Mouse (Mus musculus) erythroblast, adult 5-6 weeks (primary cell): ENCODE measurements around the gene Abcc2. TPM values are rescaled to one million over a fixed set of nuclear protein-coding genes. Genes with fewer than 3 reads are reported as not detected.

ENCODE experiments used
- ATAC-seq: replicated peaks from 2 replicates; pipeline ENCODE4 v1.8.0; 2016; ENCODE audit warnings: moderate number of reproducible peaks, mild to moderate bottlenecking, moderate TSS enrichment, inconsistent platforms; ENCODE audit not compliant: poor library complexity, low FRiP score, severe bottlenecking
- total RNA-seq, 2 experiments: library from RNA; stranded (forward) in 1 of 2; stranded (reverse) in 1 of 2; fragments of 150-400 nt in 1 of 2; fragments of 200-764, 138-1000 nt in 1 of 2; gene quantifications; 2 replicates each; pipeline versions ENCODE4 v1.2.3 to v1.2.4; 2015 to 2017; ENCODE audit warnings: low replicate concordance in 2 of 2

Gene Abcc2
- total RNA-seq, 2 experiments from 2014 or later: 0.38 to 1.4 TPM

- ATAC-seq: no peak
Measured at GRCm38 (mm10) chr19:43887725-43888124, 105.7 kb downstream of the Abcc2 start.

Other genes starting within 250 kb of the Abcc2 start
- gene Nkx2-3, start 169.9 kb upstream of the Abcc2 start, total RNA-seq (2015; ENCODE audit: low replicate concordance): 1.7 TPM in 1 of 2 replicates, not detected in the other
- gene Nkx2-3, start 169.9 kb upstream of the Abcc2 start, total RNA-seq (2017; ENCODE audit: low replicate concordance): not detected in 2 replicates
- gene Slc25a28, start 107.3 kb upstream of the Abcc2 start, total RNA-seq (2015; ENCODE audit: low replicate concordance): 3.8 and 12.1 TPM in 2 replicates
- gene Slc25a28, start 107.3 kb upstream of the Abcc2 start, total RNA-seq (2017; ENCODE audit: low replicate concordance): 9.7 and 10.9 TPM in 2 replicates
- 3.8 and 4.4 TPM in 2 replicates for gene Entpd7, start 92.5 kb upstream of the Abcc2 start, total RNA-seq (2015; ENCODE audit: low replicate concordance)
- 1.1 TPM in 2 replicates for gene Entpd7, start 92.5 kb upstream of the Abcc2 start, total RNA-seq (2017; ENCODE audit: low replicate concordance)
- gene Cutc, start 29.2 kb upstream of the Abcc2 start, total RNA-seq (2015; ENCODE audit: low replicate concordance): 11.1 and 23.2 TPM in 2 replicates
- 2.8 and 6.1 TPM in 2 replicates for gene Cutc, start 29.2 kb upstream of the Abcc2 start, total RNA-seq (2017; ENCODE audit: low replicate concordance)
- 1.9 and 6.1 TPM in 2 replicates for gene Cox15, start 29.2 kb upstream of the Abcc2 start, total RNA-seq (2015; ENCODE audit: low replicate concordance)
- gene Cox15, start 29.2 kb upstream of the Abcc2 start, total RNA-seq (2017; ENCODE audit: low replicate concordance): 4.0 and 5.2 TPM in 2 replicates
- gene Dnmbp, start 158.0 kb downstream of the Abcc2 start, total RNA-seq (2015; ENCODE audit: low replicate concordance): 1.3 and 3.7 TPM in 2 replicates
- gene Dnmbp, start 158.0 kb downstream of the Abcc2 start, total RNA-seq (2017; ENCODE audit: low replicate concordance): 1.4 and 2.0 TPM in 2 replicates
- not detected in 2 replicates for gene Cpn1, start 204.4 kb downstream of the Abcc2 start, total RNA-seq (2015; ENCODE audit: low replicate concordance)
- gene Cpn1, start 204.4 kb downstream of the Abcc2 start, total RNA-seq (2017; ENCODE audit: low replicate concordance): not detected in 2 replicates
- not detected in 2 replicates for gene Cyp2c23, start 247.0 kb downstream of the Abcc2 start, total RNA-seq (2015; ENCODE audit: low replicate concordance)
- gene Cyp2c23, start 247.0 kb downstream of the Abcc2 start, total RNA-seq (2017; ENCODE audit: low replicate concordance): not detected in 2 replicates